13 mouse cellular contexts compared by ENCODE assay signal in the genomic region with DNA sequence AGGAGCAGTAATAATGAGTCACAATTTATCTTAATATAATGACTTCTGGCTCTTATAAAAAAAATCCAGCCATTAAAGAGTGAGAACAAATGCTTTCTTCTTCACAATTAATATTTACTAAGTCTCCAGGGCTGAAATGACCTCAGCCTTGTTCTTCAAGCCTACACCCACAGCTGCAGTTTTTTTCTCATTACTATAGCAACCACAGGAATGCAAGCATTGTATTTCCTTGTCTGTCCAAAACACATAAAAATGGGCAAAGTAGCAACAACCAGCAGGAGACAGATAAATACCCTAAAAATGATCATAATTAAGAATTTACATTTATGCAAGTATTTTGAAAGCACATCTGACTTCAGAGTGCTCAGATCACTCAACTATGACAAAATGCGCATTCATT.
A peak's percentile ranks its signal among the peaks of the same experiment; 100 is the strongest.
DNase-seq lines count a peak whose midpoint lies in the region; ATAC-seq and TF ChIP-seq lines count a peak whose summit lies in the region.
"Had no signal": no experiment of that assay in that cellular context is flagged by ENCODE, and none has a peak within 500 bp of the region (broad histone marks: within the 10 kb centered on the region; RNA-seq: fewer than 3 reads in every experiment).

No protein-coding gene starts in this region.

- peak; percentile 71; the same call in 1 of the 2 replicates for ATAC-seq in forebrain, embryonic 15.5 days (replicated peaks)
- peak; percentile 81; the same call in 1 of the 2 replicates for ATAC-seq in midbrain, embryonic 15.5 days (replicated peaks)
- ATAC-seq: liver, postnatal 0 days had no signal

- 55% methylated on average over 1 of the region's 1 CpGs for WGBS in kidney, adult 2 months
- 29% methylated on average over 1 of the region's 1 CpGs for WGBS in forebrain, embryonic 15.5 days
- WGBS in midbrain, embryonic 15.5 days: 68% methylated on average over 1 of the region's 1 CpGs

- TF ChIP-seq CTCF in kidney, adult 2 months (conservative IDR thresholded peaks at IDR 0.05; ENCODE audit: insufficient read depth, insufficient read length, low read depth, low read length): no peak
- TF ChIP-seq CTCF in brain, embryonic 14.5 days (IDR thresholded peaks at IDR 0.05; ENCODE audit: borderline replicate concordance, extremely low read depth, insufficient read depth, insufficient read length): no peak

- no peak overlapping the region for H3K9ac ChIP-seq in forebrain, embryonic 15.5 days (replicated peaks)
- no peak overlapping the region for H3K9ac ChIP-seq in midbrain, embryonic 15.5 days
- H3K9ac ChIP-seq: embryonic facial prominence, embryonic 15.5 days; liver, postnatal 0 days had no signal

- H3K36me3 ChIP-seq in kidney, adult 2 months (ENCODE audit: control insufficient read depth, insufficient read depth, low read length): no peaks in the 10 kb centered on the region
- no peaks in the 10 kb centered on the region for H3K36me3 ChIP-seq in forebrain, embryonic 15.5 days
- H3K36me3 ChIP-seq in midbrain, embryonic 15.5 days (replicated peaks): no peaks in the 10 kb centered on the region
- H3K36me3 ChIP-seq: embryonic facial prominence, embryonic 15.5 days had no signal

- H3K27me3 ChIP-seq in kidney, adult 2 months (replicated peaks; ENCODE audit: control insufficient read depth, insufficient read depth, low read length): no peaks in the 10 kb centered on the region
- H3K27me3 ChIP-seq in forebrain, embryonic 15.5 days: no peaks in the 10 kb centered on the region
- no peaks in the 10 kb centered on the region for H3K27me3 ChIP-seq in midbrain, embryonic 15.5 days (replicated peaks)
- H3K27me3 ChIP-seq: embryonic facial prominence, embryonic 15.5 days had no signal

- H3K4me1 ChIP-seq in kidney, adult 2 months (ENCODE audit: control insufficient read depth, insufficient read depth, low read length): no peaks in the 10 kb centered on the region
- peaks cover 3% of the 10 kb centered on the region; the same call in 1 of the 2 replicates for H3K4me1 ChIP-seq in forebrain, embryonic 15.5 days
- H3K4me1 ChIP-seq in midbrain, embryonic 15.5 days: no peaks in the 10 kb centered on the region
- H3K4me1 ChIP-seq: embryonic facial prominence, embryonic 15.5 days had no signal

- no peak overlapping the region for H3K4me2 ChIP-seq in forebrain, embryonic 15.5 days (replicated peaks)
- H3K4me2 ChIP-seq in midbrain, embryonic 15.5 days: no peak overlapping the region
- H3K4me2 ChIP-seq: embryonic facial prominence, embryonic 15.5 days had no signal

- no peak for TF ChIP-seq POLR2A in kidney, adult 2 months (IDR thresholded peaks at IDR 0.05; ENCODE audit: low read depth, low read length)
- no peak for TF ChIP-seq POLR2A in brain, embryonic 14.5 days (IDR thresholded peaks at IDR 0.05; ENCODE audit: borderline replicate concordance, extremely low read depth, insufficient read depth, insufficient read length, poor library complexity, severe bottlenecking)

- H3K27ac ChIP-seq in kidney, adult 2 months (ENCODE audit: insufficient read depth, low read depth, low read length): no peak overlapping the region
- H3K27ac ChIP-seq in forebrain, embryonic 15.5 days (replicated peaks): no peak overlapping the region
- no peak overlapping the region for H3K27ac ChIP-seq in midbrain, embryonic 15.5 days
- H3K27ac ChIP-seq: embryonic facial prominence, embryonic 15.5 days had no signal

- H3K9me3 ChIP-seq in forebrain, embryonic 15.5 days: no peaks in the 10 kb centered on the region
- H3K9me3 ChIP-seq in midbrain, embryonic 15.5 days: no peaks in the 10 kb centered on the region
- H3K9me3 ChIP-seq: embryonic facial prominence, embryonic 15.5 days had no signal

- no peak overlapping the region for H3K4me3 ChIP-seq in kidney, adult 2 months (ENCODE audit: insufficient read depth, low read depth, low read length)
- H3K4me3 ChIP-seq in forebrain, embryonic 15.5 days: no peak overlapping the region
- no peak overlapping the region for H3K4me3 ChIP-seq in midbrain, embryonic 15.5 days
- H3K4me3 ChIP-seq: embryonic facial prominence, embryonic 15.5 days had no signal

- peak; percentile 23 for DNase-seq in kidney, adult 2 months
- no peak for DNase-seq in kidney, adult 11 months
- DNase-seq in brain, embryonic 14.5 days (ENCODE audit: low read depth): peak; percentile 80
- no peak for DNase-seq in left cerebral cortex, adult 9 months (ENCODE audit: low spot score in 2 of 2)
- no peak for DNase-seq in cerebellum, adult 9-10 months
- DNase-seq: cerebellum, adult 9-11 months; heart, postnatal 36 days; layer of hippocampus, adult 9-11 months; liver, postnatal 0 days; thymus, adult 18-20 months had no signal

Comparison
In these comparisons a context has a peak if more than half of its experiments do, and no peak if none do; other contexts are left out.
1. DNase-seq: peak in kidney, adult 2 months (single experiment) and brain, embryonic 14.5 days (single experiment); none in kidney, adult 11 months (single experiment), left cerebral cortex, adult 9 months (0 of 2) and cerebellum, adult 9-10 months (single experiment).